Mouse (Mus musculus): ENCODE data around the gene Syce1. TPM values are rescaled to one million over a fixed set of nuclear protein-coding genes. Genes with fewer than 3 reads are reported as not detected.

Syce1 gene
- polyA plus RNA-seq, 1 experiment: not detected

- Histone ChIP-seq H3K4me3 (replicated peaks; ENCODE audit: control insufficient read depth, low read depth, low read length) (no peak overlapping the region), H3K4me1 (ENCODE audit: control insufficient read depth, insufficient read depth, low read length) (no peaks in the 10 kb centered on the region), H3K27ac (ENCODE audit: control insufficient read depth, insufficient read depth, low read depth, low read length, poor library complexity) (no peak overlapping the region)
- TF ChIP-seq CTCF (IDR thresholded peaks at IDR 0.05; ENCODE audit: control insufficient read depth, insufficient read depth, low read length) (no peak), POLR2A (IDR thresholded peaks at IDR 0.05; ENCODE audit: borderline replicate concordance, control insufficient read depth, low read depth, low read length) (no peak)
Observed at GRCm38 (mm10) chr7:140760647-140761046, 27.0 kb downstream of the Syce1 start.

DNA sequence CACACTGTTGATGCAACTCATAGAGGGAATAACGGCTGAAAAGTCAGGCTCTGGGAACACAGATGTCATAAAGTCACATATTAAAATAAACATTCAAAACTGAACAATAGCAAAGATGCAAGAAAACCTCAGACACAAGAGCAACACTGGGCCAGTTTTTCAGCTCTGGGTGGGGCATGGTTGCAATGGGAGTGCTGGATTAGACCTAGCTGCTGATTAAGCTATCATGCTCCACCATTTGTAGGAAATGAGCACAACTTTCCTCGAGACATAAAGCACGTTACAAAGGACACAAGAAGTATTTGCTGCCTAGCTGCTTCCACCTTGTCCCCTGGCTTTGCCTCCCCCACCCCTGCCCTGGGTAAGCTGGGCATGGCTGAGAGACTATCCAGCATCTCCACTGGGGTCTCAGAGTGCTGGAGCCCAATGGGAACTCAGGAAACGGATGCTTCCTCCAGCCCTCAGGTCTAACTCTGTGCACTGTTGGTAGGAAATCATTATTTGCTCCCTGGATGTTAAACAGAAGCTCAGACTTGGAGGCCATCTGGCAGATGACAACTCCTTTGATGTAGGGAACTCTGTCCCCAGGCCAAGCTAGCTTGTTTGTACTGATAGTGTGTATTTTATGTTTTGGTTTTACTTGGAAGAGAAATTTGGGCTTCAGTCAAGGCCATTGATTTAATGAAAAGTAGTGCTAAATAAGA lies 31.3 kb downstream of the Syce1 start:
- no peak overlapping the region for H3K27ac ChIP-seq (ENCODE audit: control insufficient read depth, insufficient read depth, low read depth, low read length, poor library complexity)
- WGBS: 61% methylated on average over 4 of the region's 4 CpGs
- H3K4me3 ChIP-seq (replicated peaks; ENCODE audit: control insufficient read depth, low read depth, low read length): no peak overlapping the region
- TF ChIP-seq CTCF (IDR thresholded peaks at IDR 0.05; ENCODE audit: control insufficient read depth, insufficient read depth, low read length) (no peak), POLR2A (IDR thresholded peaks at IDR 0.05; ENCODE audit: borderline replicate concordance, control insufficient read depth, low read depth, low read length) (no peak)
- no peaks in the 10 kb centered on the region for H3K4me1 ChIP-seq (ENCODE audit: control insufficient read depth, insufficient read depth, low read length)

DNA sequence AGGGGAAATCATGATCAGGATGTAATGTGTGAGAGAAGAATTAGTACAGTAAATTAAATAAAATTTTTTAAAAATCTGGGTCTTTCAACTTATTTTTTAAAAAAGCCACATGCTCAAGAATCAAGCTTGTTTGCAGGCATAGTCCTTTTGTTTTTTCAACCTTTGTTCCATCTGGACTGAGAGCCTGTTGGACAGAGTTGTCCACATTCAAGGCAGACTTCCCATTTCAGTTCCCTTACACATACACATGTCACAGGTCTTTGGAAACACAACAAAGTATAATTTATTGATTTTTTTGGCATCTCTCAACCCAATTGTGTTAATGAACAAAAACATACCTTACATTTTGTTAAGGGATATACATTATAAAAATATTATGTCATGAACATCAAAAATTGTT lies 33.1 kb downstream of the Syce1 start:
- H3K4me1 ChIP-seq (ENCODE audit: control insufficient read depth, insufficient read depth, low read length): no peaks in the 10 kb centered on the region

DNA sequence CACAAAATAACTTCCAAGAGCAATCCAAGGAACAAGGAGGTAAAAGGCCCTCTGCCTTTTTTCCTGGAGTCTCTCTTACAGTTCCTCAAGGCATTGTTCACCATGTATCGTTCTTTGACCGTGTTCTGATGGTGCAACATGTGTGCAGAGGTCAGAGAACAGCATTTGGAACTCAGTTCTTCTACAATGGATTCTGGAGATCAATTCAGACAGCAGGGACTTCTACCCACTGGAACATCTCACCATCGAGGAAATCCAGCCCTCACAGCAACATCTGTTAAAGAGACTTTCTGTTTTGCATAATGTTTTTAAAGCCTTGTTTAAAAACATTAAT lies 38.9 kb downstream of the Syce1 start:
- WGBS: 67% methylated on average over 3 of the region's 3 CpGs
- no peaks in the 10 kb centered on the region for H3K4me1 ChIP-seq (ENCODE audit: control insufficient read depth, insufficient read depth, low read length)
- no peak overlapping the region for H3K4me3 ChIP-seq (replicated peaks; ENCODE audit: control insufficient read depth, low read depth, low read length)
- no peak for TF ChIP-seq POLR2A (IDR thresholded peaks at IDR 0.05; ENCODE audit: borderline replicate concordance, control insufficient read depth, low read depth, low read length)
- TF ChIP-seq CTCF (IDR thresholded peaks at IDR 0.05; ENCODE audit: control insufficient read depth, insufficient read depth, low read length): no peak
- no peak overlapping the region for H3K27ac ChIP-seq (ENCODE audit: control insufficient read depth, insufficient read depth, low read depth, low read length, poor library complexity)

More for the DNA sequence above, 33.1 kb downstream of the Syce1 start:
- Histone ChIP-seq H3K27ac (ENCODE audit: control insufficient read depth, insufficient read depth, low read depth, low read length, poor library complexity) (no peak overlapping the region), H3K4me3 (replicated peaks; ENCODE audit: control insufficient read depth, low read depth, low read length) (no peak overlapping the region)
- TF ChIP-seq CTCF (IDR thresholded peaks at IDR 0.05; ENCODE audit: control insufficient read depth, insufficient read depth, low read length) (no peak), POLR2A (IDR thresholded peaks at IDR 0.05; ENCODE audit: borderline replicate concordance, control insufficient read depth, low read depth, low read length) (no peak)

DNA sequence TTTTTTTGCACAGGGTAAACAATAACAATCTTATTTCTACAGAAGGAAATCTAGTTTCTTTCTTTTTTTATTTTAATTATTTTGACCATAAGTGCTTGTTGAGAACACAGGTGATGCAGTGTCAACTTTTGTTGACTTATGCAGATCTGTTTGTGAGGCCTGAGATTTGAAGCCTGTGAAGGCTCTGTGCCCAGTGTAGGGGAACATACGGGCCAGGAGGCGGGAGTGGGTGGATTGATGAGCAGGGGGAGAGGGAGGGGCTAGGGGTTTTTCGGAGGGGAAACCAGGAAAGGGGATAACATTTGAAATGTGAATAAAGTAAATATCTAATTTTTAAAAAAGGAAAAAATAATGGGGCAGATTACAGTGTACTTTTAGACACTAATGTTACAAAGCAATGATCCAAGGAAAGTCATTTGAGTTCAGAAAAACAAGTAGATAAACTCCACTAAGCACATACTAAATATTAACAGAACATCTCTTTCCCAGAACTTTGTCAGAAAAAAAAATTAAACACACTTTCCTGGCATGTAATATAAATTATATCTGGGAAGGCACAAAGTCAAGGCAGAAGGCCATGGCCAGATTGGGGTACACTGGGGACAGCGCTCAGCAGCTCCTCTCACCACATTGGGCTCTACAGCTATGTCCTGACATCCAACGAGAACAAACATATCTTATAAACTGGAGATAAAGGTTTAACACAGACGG lies 39.4 kb downstream of the Syce1 start:
- H3K27ac ChIP-seq (ENCODE audit: control insufficient read depth, insufficient read depth, low read depth, low read length, poor library complexity): no peak overlapping the region
- no peaks in the 10 kb centered on the region for H3K4me1 ChIP-seq (ENCODE audit: control insufficient read depth, insufficient read depth, low read length)
- H3K4me3 ChIP-seq (replicated peaks; ENCODE audit: control insufficient read depth, low read depth, low read length): no peak overlapping the region
- TF ChIP-seq POLR2A (IDR thresholded peaks at IDR 0.05; ENCODE audit: borderline replicate concordance, control insufficient read depth, low read depth, low read length) (no peak), CTCF (IDR thresholded peaks at IDR 0.05; ENCODE audit: control insufficient read depth, insufficient read depth, low read length) (no peak)
- WGBS: 69% methylated on average over 6 of the region's 6 CpGs

DNA sequence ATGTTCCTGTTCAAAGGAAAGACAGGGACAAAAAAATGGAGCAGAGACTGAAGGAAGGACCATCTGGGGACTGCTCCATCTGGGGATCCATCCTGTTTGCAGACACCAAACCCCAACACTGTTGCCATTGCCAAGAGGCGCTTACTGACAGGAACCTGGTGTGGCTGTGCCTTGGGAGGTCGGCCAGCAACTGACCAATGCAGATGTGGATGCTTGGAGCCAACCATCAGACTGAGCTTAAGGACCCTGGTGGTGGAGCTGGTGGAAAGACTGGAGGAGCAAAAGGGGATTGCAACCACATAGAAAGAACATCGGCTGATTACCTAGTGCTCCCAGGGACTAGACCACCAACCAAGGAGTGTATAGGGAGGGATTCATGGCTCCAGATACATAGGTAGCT lies 40.2 kb downstream of the Syce1 start:
- 69% methylated on average over 3 of the region's 3 CpGs for WGBS
- no peak for TF ChIP-seq CTCF (IDR thresholded peaks at IDR 0.05; ENCODE audit: control insufficient read depth, insufficient read depth, low read length)
- TF ChIP-seq POLR2A (IDR thresholded peaks at IDR 0.05; ENCODE audit: borderline replicate concordance, control insufficient read depth, low read depth, low read length): no peak
- H3K27ac ChIP-seq (ENCODE audit: control insufficient read depth, insufficient read depth, low read depth, low read length, poor library complexity): no peak overlapping the region
- H3K4me1 ChIP-seq (ENCODE audit: control insufficient read depth, insufficient read depth, low read length): no peaks in the 10 kb centered on the region
- no peak overlapping the region for H3K4me3 ChIP-seq (replicated peaks; ENCODE audit: control insufficient read depth, low read depth, low read length)

DNA sequence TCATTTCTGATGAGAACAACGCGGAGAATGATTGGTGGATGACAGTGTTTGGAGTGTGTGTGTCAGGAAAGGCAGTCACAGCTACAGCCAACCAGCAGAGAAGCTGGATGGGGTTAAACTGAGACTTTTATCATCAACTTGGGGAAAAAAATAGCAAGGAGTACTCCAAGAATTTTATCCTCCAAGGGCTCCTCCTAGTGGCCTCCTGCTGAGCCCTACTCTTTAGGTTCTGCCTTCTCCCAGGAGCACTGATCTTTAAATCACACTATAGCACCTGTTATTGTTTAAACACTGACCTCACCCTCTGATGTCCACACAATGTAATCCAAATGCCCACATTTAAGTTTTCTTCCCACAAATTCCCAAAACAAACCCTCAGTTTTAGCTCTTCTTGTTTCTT lies 54.5 kb downstream of the Syce1 start:
- Histone ChIP-seq H3K4me3 (replicated peaks; ENCODE audit: control insufficient read depth, low read depth, low read length) (no peak overlapping the region), H3K27ac (ENCODE audit: control insufficient read depth, insufficient read depth, low read depth, low read length, poor library complexity) (no peak overlapping the region), H3K4me1 (ENCODE audit: control insufficient read depth, insufficient read depth, low read length) (no peaks in the 10 kb centered on the region)
- TF ChIP-seq CTCF (IDR thresholded peaks at IDR 0.05; ENCODE audit: control insufficient read depth, insufficient read depth, low read length) (no peak), POLR2A (IDR thresholded peaks at IDR 0.05; ENCODE audit: borderline replicate concordance, control insufficient read depth, low read depth, low read length) (no peak)
- WGBS: 63% methylated on average over 2 of the region's 2 CpGs

Other genes with a start within 250 kb of the Syce1 start
- gene Olfr538, start 220.0 kb downstream of the Syce1 start, polyA plus RNA-seq (2011; ENCODE audit: insufficient read depth, insufficient read length, low replicate concordance, missing spikeins): not detected in 2 replicates
- gene Olfr46, start 186.6 kb downstream of the Syce1 start, polyA plus RNA-seq (2011; ENCODE audit: insufficient read depth, insufficient read length, low replicate concordance, missing spikeins): 0.25 TPM in 1 of 2 replicates, not detected in the other
- gene Olfr61, start 158.9 kb downstream of the Syce1 start, polyA plus RNA-seq (2011; ENCODE audit: insufficient read depth, insufficient read length, low replicate concordance, missing spikeins): not detected in 2 replicates
- not detected in 2 replicates for gene Olfr53, start 141.4 kb downstream of the Syce1 start, polyA plus RNA-seq (2011; ENCODE audit: insufficient read depth, insufficient read length, low replicate concordance, missing spikeins)
- gene Olfr539, start 127.9 kb downstream of the Syce1 start, polyA plus RNA-seq (2011; ENCODE audit: insufficient read depth, insufficient read length, low replicate concordance, missing spikeins): not detected in 2 replicates
- gene Olfr45, start 105.9 kb downstream of the Syce1 start, polyA plus RNA-seq (2011; ENCODE audit: insufficient read depth, insufficient read length, low replicate concordance, missing spikeins): 0.32 TPM in 1 of 2 replicates, not detected in the other
- not detected in 2 replicates for gene Olfr541, start 90.6 kb downstream of the Syce1 start, polyA plus RNA-seq (2011; ENCODE audit: insufficient read depth, insufficient read length, low replicate concordance, missing spikeins)
- 3.9 and 21.1 TPM in 2 replicates for gene Cyp2e1, start 24.1 kb downstream of the Syce1 start, polyA plus RNA-seq (2011; ENCODE audit: insufficient read depth, insufficient read length, low replicate concordance, missing spikeins)
- 0.25 and 0.40 TPM in 2 replicates for gene Zfp941, start 34.3 kb upstream of the Syce1 start, polyA plus RNA-seq (2011; ENCODE audit: insufficient read depth, insufficient read length, low replicate concordance, missing spikeins)
- gene Urah, start 47.2 kb upstream of the Syce1 start, polyA plus RNA-seq (2011; ENCODE audit: insufficient read depth, insufficient read length, low replicate concordance, missing spikeins): 3.3 TPM in 1 of 2 replicates, not detected in the other
- not detected in 2 replicates for gene Scgb1c1, start 57.7 kb upstream of the Syce1 start, polyA plus RNA-seq (2011; ENCODE audit: insufficient read depth, insufficient read length, low replicate concordance, missing spikeins)
- gene Odf3, start 60.0 kb upstream of the Syce1 start, polyA plus RNA-seq (2011; ENCODE audit: insufficient read depth, insufficient read length, low replicate concordance, missing spikeins): not detected in 2 replicates
- gene Gm45785, start 68.5 kb upstream of the Syce1 start, polyA plus RNA-seq (2011; ENCODE audit: insufficient read depth, insufficient read length, low replicate concordance, missing spikeins): not detected in 2 replicates
- 26.4 and 53.0 TPM in 2 replicates for gene Ric8a, start 69.1 kb upstream of the Syce1 start, polyA plus RNA-seq (2011; ENCODE audit: insufficient read depth, insufficient read length, low replicate concordance, missing spikeins)
- 11.7 and 18.1 TPM in 2 replicates for gene Bet1l, start 69.7 kb upstream of the Syce1 start, polyA plus RNA-seq (2011; ENCODE audit: insufficient read depth, insufficient read length, low replicate concordance, missing spikeins)
- gene Psmd13, start 94.1 kb upstream of the Syce1 start, polyA plus RNA-seq (2011; ENCODE audit: insufficient read depth, insufficient read length, low replicate concordance, missing spikeins): 239 and 252 TPM in 2 replicates
- 13.1 and 27.0 TPM in 2 replicates for gene Sirt3, start 94.5 kb upstream of the Syce1 start, polyA plus RNA-seq (2011; ENCODE audit: insufficient read depth, insufficient read length, low replicate concordance, missing spikeins)
- not detected in 2 replicates for gene Cox8b, start 112.6 kb upstream of the Syce1 start, polyA plus RNA-seq (2011; ENCODE audit: insufficient read depth, insufficient read length, low replicate concordance, missing spikeins)
- gene Nlrp6, start 133.1 kb upstream of the Syce1 start, polyA plus RNA-seq (2011; ENCODE audit: insufficient read depth, insufficient read length, low replicate concordance, missing spikeins): 1.9 and 3.1 TPM in 2 replicates
- 6.9 and 13.3 TPM in 2 replicates for gene Pgghg, start 153.5 kb upstream of the Syce1 start, polyA plus RNA-seq (2011; ENCODE audit: insufficient read depth, insufficient read length, low replicate concordance, missing spikeins)
- 1.7 TPM in 1 of 2 replicates, not detected in the other for gene Ifitm5, start 162.4 kb upstream of the Syce1 start, polyA plus RNA-seq (2011; ENCODE audit: insufficient read depth, insufficient read length, low replicate concordance, missing spikeins)
- gene Gm45717, start 168.1 kb upstream of the Syce1 start, polyA plus RNA-seq (2011; ENCODE audit: insufficient read depth, insufficient read length, low replicate concordance, missing spikeins): not detected in 2 replicates
- 71.7 and 147 TPM in 2 replicates for gene Ifitm2, start 168.1 kb upstream of the Syce1 start, polyA plus RNA-seq (2011; ENCODE audit: insufficient read depth, insufficient read length, low replicate concordance, missing spikeins)
- 32.8 and 82.9 TPM in 2 replicates for gene Ifitm1, start 179.4 kb upstream of the Syce1 start, polyA plus RNA-seq (2011; ENCODE audit: insufficient read depth, insufficient read length, low replicate concordance, missing spikeins)
- gene Ifitm3, start 222.9 kb upstream of the Syce1 start, polyA plus RNA-seq (2011; ENCODE audit: insufficient read depth, insufficient read length, low replicate concordance, missing spikeins): 166 and 209 TPM in 2 replicates
- 195 and 524 TPM in 2 replicates for gene Ifitm6, start 230.1 kb upstream of the Syce1 start, polyA plus RNA-seq (2011; ENCODE audit: insufficient read depth, insufficient read length, low replicate concordance, missing spikeins)
- not detected in 2 replicates for gene Gm17387, start 241.3 kb upstream of the Syce1 start, polyA plus RNA-seq (2011; ENCODE audit: insufficient read depth, insufficient read length, low replicate concordance, missing spikeins)